Mouse (Mus musculus) kidney, adult 9 months (tissue): Measurements from ENCODE around the gene Fam196b.

ENCODE experiments used
- DNase-seq: peaks from one replicate; pipeline ENCODE4 v3.0.0; 2022

Gene Fam196b

GRCm38 (mm10) chr11:34314534-34315379 is at the start of gene Fam196b:
Fam196b (plus strand) TSS chr11:34314822.
- peak; percentile 46 for DNase-seq

GRCm38 (mm10) chr11:34272016-34272415 is 42.6 kb upstream of the Fam196b start:
- no peak for DNase-seq

GRCm38 (mm10) chr11:34275941-34276340 is 38.7 kb upstream of the Fam196b start:
- no peak for DNase-seq

- DNase-seq, result no peak
Measured at GRCm38 (mm10) chr11:34276363-34277046, 38.1 kb upstream of the Fam196b start.

GRCm38 (mm10) chr11:34277047-34277445 is 37.6 kb upstream of the Fam196b start:
- DNase-seq, result no peak

- DNase-seq, result no peak
Measured at GRCm38 (mm10) chr11:34284124-34284808, 30.4 kb upstream of the Fam196b start.

- DNase-seq, result no peak
Measured at GRCm38 (mm10) chr11:34290265-34290664, 24.4 kb upstream of the Fam196b start.

GRCm38 (mm10) chr11:34290708-34291107 is 23.9 kb upstream of the Fam196b start:
- no peak for DNase-seq

- DNase-seq, result no peak
Measured at GRCm38 (mm10) chr11:34291304-34291703, 23.3 kb upstream of the Fam196b start.

GRCm38 (mm10) chr11:34297698-34298378 is 16.8 kb upstream of the Fam196b start:
- no peak for DNase-seq

GRCm38 (mm10) chr11:34299550-34299949 is 15.1 kb upstream of the Fam196b start:
- no peak for DNase-seq

- no peak for DNase-seq
Measured at GRCm38 (mm10) chr11:34300064-34300463, 14.6 kb upstream of the Fam196b start.

- DNase-seq, result no peak
Measured at GRCm38 (mm10) chr11:34306231-34306630, 8.4 kb upstream of the Fam196b start.

- no peak for DNase-seq
Measured at GRCm38 (mm10) chr11:34308731-34309130, 5.9 kb upstream of the Fam196b start.

- DNase-seq, result no peak
Measured at GRCm38 (mm10) chr11:34309360-34309759, 5.3 kb upstream of the Fam196b start.

GRCm38 (mm10) chr11:34311717-34312116 is 2.9 kb upstream of the Fam196b start:
- DNase-seq, result no peak

- no peak for DNase-seq
Measured at GRCm38 (mm10) chr11:34312208-34312607, 2.4 kb upstream of the Fam196b start.

GRCm38 (mm10) chr11:34315383-34315782 is 761 bp downstream of the Fam196b start:
- DNase-seq, result no peak

- DNase-seq, result no peak
Measured at GRCm38 (mm10) chr11:34316176-34316575, 1.6 kb downstream of the Fam196b start.

- DNase-seq, result no peak
Measured at GRCm38 (mm10) chr11:34317001-34317400, 2.4 kb downstream of the Fam196b start.

GRCm38 (mm10) chr11:34319282-34319681 is 4.7 kb downstream of the Fam196b start:
- no peak for DNase-seq

GRCm38 (mm10) chr11:34323664-34324063 is 9.0 kb downstream of the Fam196b start:
- DNase-seq, result no peak
